Mouse (Mus musculus): ENCODE data around the gene Wwox. TPM values are rescaled to one million over a fixed set of nuclear protein-coding genes. Genes with fewer than 3 reads are reported as not detected.

Gene Wwox
- polyA plus RNA-seq, 1 experiment from 2014 or later: 11.6 TPM

GRCm38 (mm10) chr8:114855833-114856232 lies 416.4 kb downstream of the Wwox start:
- no peak for TF ChIP-seq EP300 (IDR thresholded peaks at IDR 0.05)
- no peak for TF ChIP-seq CTCF (IDR thresholded peaks at IDR 0.05)
- H3K27me3 ChIP-seq (replicated peaks; ENCODE audit: insufficient read depth, low read length): no peaks in the 10 kb centered on the region

GRCm38 (mm10) chr8:114865911-114866310 lies 426.5 kb downstream of the Wwox start:
- no peak for ATAC-seq

More at GRCm38 (mm10) chr8:114855833-114856232, 416.4 kb downstream of the Wwox start:
- no peak overlapping the region for H3K27ac ChIP-seq (ENCODE audit: low read length)
- no peaks in the 10 kb centered on the region for H3K4me1 ChIP-seq (ENCODE audit: insufficient read depth, low read depth, low read length)
- no peak overlapping the region for H3K4me2 ChIP-seq (replicated peaks; ENCODE audit: low read depth, low read length)
- no peak overlapping the region for H3K9ac ChIP-seq (replicated peaks; ENCODE audit: low read depth)
- ATAC-seq: no peak
- whole genome bisulfite sequencing: 37% methylated on average over 7 of the region's 7 CpGs
- no peaks in the 10 kb centered on the region for H3K9me3 ChIP-seq (ENCODE audit: low read length)
- H3K36me3 ChIP-seq (ENCODE audit: insufficient read depth, low read length): no peaks in the 10 kb centered on the region
- no peak overlapping the region for H3K4me3 ChIP-seq (ENCODE audit: low read depth, low read length)
- no peak for DNase-seq (ENCODE audit: low spot score)

GRCm38 (mm10) chr8:114869321-114869720 lies 429.9 kb downstream of the Wwox start:
- WGBS: 84% methylated on average over 6 of the region's 6 CpGs
- H3K27ac ChIP-seq (ENCODE audit: low read length): no peak overlapping the region
- no peaks in the 10 kb centered on the region for H3K9me3 ChIP-seq (ENCODE audit: low read length)
- no peaks in the 10 kb centered on the region for H3K36me3 ChIP-seq (ENCODE audit: insufficient read depth, low read length)
- no peak overlapping the region for H3K4me2 ChIP-seq (replicated peaks; ENCODE audit: low read depth, low read length)
- H3K4me3 ChIP-seq (ENCODE audit: low read depth, low read length): no peak overlapping the region
- H3K9ac ChIP-seq (replicated peaks; ENCODE audit: low read depth): no peak overlapping the region
- H3K27me3 ChIP-seq (replicated peaks; ENCODE audit: insufficient read depth, low read length): no peaks in the 10 kb centered on the region
- DNase-seq (ENCODE audit: low spot score) (no peak), ATAC-seq (no peak)
- H3K4me1 ChIP-seq (ENCODE audit: insufficient read depth, low read depth, low read length): no peaks in the 10 kb centered on the region
- TF ChIP-seq CTCF (IDR thresholded peaks at IDR 0.05) (no peak), EP300 (IDR thresholded peaks at IDR 0.05) (no peak)

More at GRCm38 (mm10) chr8:114865911-114866310, 426.5 kb downstream of the Wwox start:
- H3K27ac ChIP-seq (ENCODE audit: low read length): no peak overlapping the region
- no peak for DNase-seq (ENCODE audit: low spot score)
- no peak for TF ChIP-seq CTCF (IDR thresholded peaks at IDR 0.05)
- TF ChIP-seq EP300 (IDR thresholded peaks at IDR 0.05): no peak
- no peaks in the 10 kb centered on the region for H3K4me1 ChIP-seq (ENCODE audit: insufficient read depth, low read depth, low read length)
- H3K4me3 ChIP-seq (ENCODE audit: low read depth, low read length): no peak overlapping the region
- no peaks in the 10 kb centered on the region for H3K36me3 ChIP-seq (ENCODE audit: insufficient read depth, low read length)
- H3K9ac ChIP-seq (replicated peaks; ENCODE audit: low read depth): no peak overlapping the region
- H3K4me2 ChIP-seq (replicated peaks; ENCODE audit: low read depth, low read length): no peak overlapping the region
- no peaks in the 10 kb centered on the region for H3K9me3 ChIP-seq (ENCODE audit: low read length)
- 67% methylated on average over 3 of the region's 3 CpGs for WGBS
- no peaks in the 10 kb centered on the region for H3K27me3 ChIP-seq (replicated peaks; ENCODE audit: insufficient read depth, low read length)

- DNase-seq (ENCODE audit: low spot score) (no peak), ATAC-seq (no peak)
- no peak overlapping the region for H3K27ac ChIP-seq (ENCODE audit: low read length)
- H3K4me1 ChIP-seq (ENCODE audit: insufficient read depth, low read depth, low read length): no peaks in the 10 kb centered on the region
- no peaks in the 10 kb centered on the region for H3K27me3 ChIP-seq (replicated peaks; ENCODE audit: insufficient read depth, low read length)
- 86% methylated on average over 8 of the region's 8 CpGs for WGBS
- no peak overlapping the region for H3K4me3 ChIP-seq (ENCODE audit: low read depth, low read length)
- no peak overlapping the region for H3K4me2 ChIP-seq (replicated peaks; ENCODE audit: low read depth, low read length)
- TF ChIP-seq CTCF (IDR thresholded peaks at IDR 0.05) (no peak), EP300 (IDR thresholded peaks at IDR 0.05) (no peak)
- no peaks in the 10 kb centered on the region for H3K9me3 ChIP-seq (ENCODE audit: low read length)
- no peaks in the 10 kb centered on the region for H3K36me3 ChIP-seq (ENCODE audit: insufficient read depth, low read length)
- no peak overlapping the region for H3K9ac ChIP-seq (replicated peaks; ENCODE audit: low read depth)
Measured at GRCm38 (mm10) chr8:114870410-114870809, 431.0 kb downstream of the Wwox start.

- DNase-seq (ENCODE audit: low spot score) (peak; percentile 55), ATAC-seq (no peak)
- H3K4me2 ChIP-seq (replicated peaks; ENCODE audit: low read depth, low read length): no peak overlapping the region
- peaks cover 8% of the 10 kb centered on the region for H3K4me1 ChIP-seq (ENCODE audit: insufficient read depth, low read depth, low read length)
- H3K36me3 ChIP-seq (ENCODE audit: insufficient read depth, low read length): no peaks in the 10 kb centered on the region
- H3K4me3 ChIP-seq (ENCODE audit: low read depth, low read length): no peak overlapping the region
- TF ChIP-seq EP300 (IDR thresholded peaks at IDR 0.05) (peak; percentile 28; the same call in 1 of the 2 replicates), CTCF (IDR thresholded peaks at IDR 0.05) (no peak)
- no peak overlapping the region for H3K9ac ChIP-seq (replicated peaks; ENCODE audit: low read depth)
- H3K27ac ChIP-seq (ENCODE audit: low read length): no peak overlapping the region
- no peaks in the 10 kb centered on the region for H3K27me3 ChIP-seq (replicated peaks; ENCODE audit: insufficient read depth, low read length)
- no peaks in the 10 kb centered on the region for H3K9me3 ChIP-seq (ENCODE audit: low read length)
- WGBS: 25% methylated on average over 3 of the region's 3 CpGs
Measured at GRCm38 (mm10) chr8:114872491-114872890, 433.0 kb downstream of the Wwox start.

GRCm38 (mm10) chr8:114875161-114875560 lies 435.7 kb downstream of the Wwox start:
- no peaks in the 10 kb centered on the region for H3K27me3 ChIP-seq (replicated peaks; ENCODE audit: insufficient read depth, low read length)
- no peak for ATAC-seq
- 75% methylated on average over 5 of the region's 5 CpGs for whole genome bisulfite sequencing

GRCm38 (mm10) chr8:114876161-114876611 lies 436.7 kb downstream of the Wwox start:
- Histone ChIP-seq H3K36me3 (ENCODE audit: insufficient read depth, low read length) (no peaks in the 10 kb centered on the region), H3K4me1 (ENCODE audit: insufficient read depth, low read depth, low read length) (peaks cover 8% of the 10 kb centered on the region), H3K4me2 (replicated peaks; ENCODE audit: low read depth, low read length) (peak overlapping the region; percentile 32), H3K4me3 (ENCODE audit: low read depth, low read length) (no peak overlapping the region), H3K27ac (ENCODE audit: low read length) (peak overlapping the region; percentile 77), H3K27me3 (replicated peaks; ENCODE audit: insufficient read depth, low read length) (no peaks in the 10 kb centered on the region), H3K9ac (replicated peaks; ENCODE audit: low read depth) (no peak overlapping the region), H3K9me3 (ENCODE audit: low read length) (no peaks in the 10 kb centered on the region)
- DNase-seq (ENCODE audit: low spot score) (peak; percentile 36), ATAC-seq (peak; percentile 7; the same call in 1 of the 2 replicates)
- TF ChIP-seq EP300 (IDR thresholded peaks at IDR 0.05): no peak
- TF ChIP-seq CTCF (IDR thresholded peaks at IDR 0.05): no peak
- WGBS: 22% methylated on average over 11 of the region's 11 CpGs

More at GRCm38 (mm10) chr8:114875161-114875560, 435.7 kb downstream of the Wwox start:
- TF ChIP-seq CTCF (IDR thresholded peaks at IDR 0.05): no peak
- no peak for TF ChIP-seq EP300 (IDR thresholded peaks at IDR 0.05)
- H3K4me3 ChIP-seq (ENCODE audit: low read depth, low read length): no peak overlapping the region
- peaks cover 8% of the 10 kb centered on the region for H3K4me1 ChIP-seq (ENCODE audit: insufficient read depth, low read depth, low read length)
- H3K27ac ChIP-seq (ENCODE audit: low read length): no peak overlapping the region
- no peaks in the 10 kb centered on the region for H3K36me3 ChIP-seq (ENCODE audit: insufficient read depth, low read length)
- no peaks in the 10 kb centered on the region for H3K9me3 ChIP-seq (ENCODE audit: low read length)
- H3K9ac ChIP-seq (replicated peaks; ENCODE audit: low read depth): no peak overlapping the region
- no peak for DNase-seq (ENCODE audit: low spot score)
- no peak overlapping the region for H3K4me2 ChIP-seq (replicated peaks; ENCODE audit: low read depth, low read length)

All from lung, postnatal 0 days (tissue).